Mouse (Mus musculus) gonadal fat pad, adult 2 months (tissue): Measurements from ENCODE around the gene Tns3. TPM values are rescaled to one million over a fixed set of nuclear protein-coding genes. Genes with fewer than 3 reads are reported as not detected.
A peak's percentile ranks its signal among the peaks of the same experiment; 100 is the strongest.

Source experiments
- DNase-seq: peaks from one replicate; pipeline ENCODE4 v3.0.0-alpha.2; 2012; ENCODE audit warnings: low read depth
- polyA plus RNA-seq: library from polyadenylated mRNA; depleted of rRNA; stranded (reverse); fragments of >200 nt; gene quantifications from 2 replicates; pipeline ENCODE4 v1.2.3, GENCODE M21; 2012

Gene Tns3
- polyA plus RNA-seq, 1 experiment, result 31.2 TPM

DNA sequence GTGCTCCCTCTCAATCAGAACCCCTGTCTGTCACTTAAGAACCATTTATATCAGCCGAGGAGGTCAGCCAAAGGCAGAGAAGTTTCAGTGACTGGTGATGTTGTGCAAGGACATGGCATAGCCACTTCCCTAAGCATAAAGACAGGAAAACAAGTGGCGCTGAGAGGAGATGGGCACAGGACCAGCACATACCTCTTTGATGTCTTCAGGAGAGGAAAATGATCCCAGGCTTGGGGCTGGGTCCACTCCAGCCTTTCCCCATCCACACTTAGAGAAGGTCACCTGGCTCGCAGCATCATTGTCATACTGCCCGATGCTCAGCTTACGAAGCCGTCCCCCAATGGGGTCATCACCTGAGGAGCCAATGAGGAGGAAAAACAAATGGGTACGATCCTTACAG, 185.0 kb downstream of the Tns3 start:
- DNase-seq, result no peak

DNA sequence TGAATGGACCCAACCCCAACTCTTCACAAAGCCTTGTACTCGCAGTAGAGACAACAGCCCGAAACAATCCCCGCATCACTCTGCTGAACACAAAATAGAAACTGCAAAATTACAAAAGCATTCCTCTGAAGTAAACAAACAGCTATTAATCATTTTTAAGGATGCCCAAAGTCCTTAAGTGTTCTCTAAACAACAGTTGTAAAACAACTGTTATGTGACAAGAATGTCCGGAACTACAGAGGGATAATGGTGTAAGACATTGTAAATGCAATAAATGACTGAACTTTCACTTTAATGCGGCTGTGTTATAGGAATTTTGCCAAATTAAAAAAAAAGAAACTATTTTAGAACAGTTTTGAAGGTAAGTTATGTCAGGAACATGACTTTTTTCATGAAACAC, 190.7 kb downstream of the Tns3 start:
- DNase-seq, result no peak

- no peak for DNase-seq
Measured at GRCm38 (mm10) chr11:8472439-8472838, 191.9 kb downstream of the Tns3 start.

DNA sequence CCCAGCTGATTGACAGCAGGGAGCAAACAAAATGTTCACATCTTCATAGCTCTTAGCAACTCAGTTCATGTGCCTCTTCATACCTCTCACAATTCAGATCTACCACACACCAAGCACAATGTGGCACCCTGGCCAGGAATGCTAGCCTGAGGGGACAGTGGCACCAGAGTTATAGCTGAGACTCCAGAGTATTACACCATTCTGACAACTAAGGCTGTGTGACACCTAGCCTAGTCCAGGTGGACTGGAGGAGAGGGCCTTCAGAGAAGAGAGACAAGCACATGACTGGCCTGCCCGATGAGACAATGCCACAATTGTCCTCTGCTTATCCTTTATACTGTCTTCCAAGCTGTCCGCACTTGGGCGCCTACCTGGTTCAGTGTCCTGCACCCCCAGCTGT, 192.8 kb downstream of the Tns3 start:
- peak; percentile 81 for DNase-seq

- no peak for DNase-seq
Measured at GRCm38 (mm10) chr11:8469537-8469936, 194.8 kb downstream of the Tns3 start.

GRCm38 (mm10) chr11:8468161-8469091, 195.9 kb downstream of the Tns3 start:
- no peak for DNase-seq

DNA sequence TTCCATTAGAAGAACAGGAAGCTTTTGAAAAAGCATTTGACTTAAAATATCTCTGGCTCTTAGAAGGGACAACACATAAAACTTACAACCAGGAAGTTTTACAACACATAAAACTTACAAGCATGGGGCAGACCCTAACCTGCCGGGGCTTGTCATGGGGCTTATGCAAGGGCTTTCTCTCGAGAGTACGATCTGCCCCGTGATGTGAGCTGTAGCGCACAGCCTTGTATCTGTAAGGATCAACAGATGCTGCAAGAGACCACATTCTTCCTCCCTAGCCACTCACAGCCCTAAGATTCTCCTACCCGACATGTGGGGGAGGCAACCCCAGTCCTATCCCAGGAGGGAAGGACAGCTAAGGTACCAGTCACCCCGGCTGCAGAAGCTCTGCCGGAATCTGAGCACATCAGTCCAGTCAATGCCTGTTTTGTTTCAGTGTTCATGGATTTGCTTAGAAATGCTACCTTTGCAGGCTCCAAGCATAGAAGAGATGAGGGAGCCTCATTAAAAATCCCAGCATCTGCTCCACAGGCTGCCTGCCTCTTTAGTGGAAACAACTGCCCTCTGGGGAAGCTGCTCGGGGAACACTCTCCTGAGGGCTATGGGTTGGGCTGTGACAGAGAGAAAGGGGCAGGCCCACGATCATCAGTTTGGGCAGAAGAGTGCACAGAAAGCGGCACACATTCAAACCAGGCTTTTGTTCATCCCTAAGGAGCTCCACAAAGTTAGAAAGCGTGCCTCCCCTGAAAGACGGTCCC, 196.8 kb downstream of the Tns3 start:
- DNase-seq, result peak; percentile 57

DNA sequence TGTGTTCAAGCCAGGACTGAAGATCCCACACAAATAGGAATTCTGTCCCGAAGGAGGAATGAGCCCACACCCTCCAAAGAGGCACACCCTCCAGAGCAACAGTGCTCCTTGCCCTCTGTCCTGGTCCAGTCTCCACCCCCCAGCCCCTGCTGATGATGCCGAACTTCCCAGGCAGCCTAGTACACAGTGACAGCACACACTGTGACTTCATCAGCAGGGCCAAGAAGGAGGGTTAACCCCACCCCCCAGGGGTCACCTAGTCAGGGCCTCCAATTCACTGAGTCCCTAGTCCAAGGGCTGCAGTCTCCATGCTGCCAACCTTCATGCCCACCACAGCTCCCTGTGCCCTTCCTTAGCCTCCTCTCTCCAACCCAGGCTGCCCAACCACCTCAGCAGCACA, 200.5 kb downstream of the Tns3 start:
- no peak for DNase-seq

- no peak for DNase-seq
Measured at GRCm38 (mm10) chr11:8462827-8463405, 201.4 kb downstream of the Tns3 start.

- no peak for DNase-seq
Measured at GRCm38 (mm10) chr11:8460835-8461234, 203.5 kb downstream of the Tns3 start.

DNA sequence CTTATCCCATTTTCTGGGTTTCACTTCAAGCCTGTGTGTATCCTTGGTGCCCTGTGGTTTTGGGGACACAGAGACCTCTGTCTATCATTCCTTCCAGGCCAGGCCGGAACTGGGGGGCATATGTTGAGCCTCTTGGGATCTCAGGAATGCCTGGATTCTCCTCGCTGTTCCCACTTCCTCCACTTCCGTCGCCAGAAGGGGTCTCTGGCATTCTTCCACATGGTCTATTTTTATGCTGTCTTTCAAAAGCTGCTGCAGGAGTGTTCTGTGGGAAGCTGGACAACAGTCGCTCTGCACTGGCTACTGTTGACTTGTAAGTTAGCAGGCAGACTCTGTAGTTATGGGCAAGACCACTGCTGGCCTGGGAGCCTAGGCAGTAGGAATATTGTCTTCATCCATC, 206.4 kb downstream of the Tns3 start:
- no peak for DNase-seq

DNA sequence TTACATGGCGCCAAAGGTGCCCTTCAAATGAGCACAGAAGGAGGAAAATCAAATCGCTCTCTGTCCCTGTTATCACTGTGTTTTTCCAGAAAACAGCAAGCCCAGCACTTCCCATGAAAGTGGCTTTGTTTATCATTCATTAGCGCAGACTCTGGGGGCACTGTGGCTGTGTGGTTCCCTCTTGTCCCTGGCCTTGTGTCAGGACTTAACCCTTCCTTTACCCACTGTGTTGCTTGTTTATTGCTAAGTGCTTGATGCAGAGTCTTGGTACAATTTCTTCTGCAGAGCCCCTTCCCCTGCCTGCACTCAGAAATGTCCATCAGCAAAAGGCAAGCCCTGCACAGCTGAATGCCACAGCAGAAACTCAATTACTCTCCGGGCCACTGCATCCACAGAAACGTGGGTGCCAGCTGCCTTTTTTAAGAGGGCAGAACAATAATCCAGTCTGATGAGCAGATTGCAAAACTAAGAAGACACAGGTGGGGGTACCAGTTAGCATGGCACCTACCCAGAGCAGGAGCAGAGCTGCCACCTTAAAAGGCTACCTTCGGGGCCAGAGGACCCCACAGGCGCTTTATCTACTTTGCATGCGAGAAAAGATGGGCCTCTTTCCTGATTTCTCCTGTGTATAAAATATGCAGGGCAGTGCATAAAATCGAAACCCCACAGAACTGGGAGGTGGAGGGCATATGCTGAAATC, 207.6 kb downstream of the Tns3 start:
- no peak for DNase-seq

- DNase-seq, result no peak
Measured at GRCm38 (mm10) chr11:8455650-8456049, 208.7 kb downstream of the Tns3 start.

- DNase-seq, result no peak
Measured at GRCm38 (mm10) chr11:8453252-8453651, 211.1 kb downstream of the Tns3 start.

DNA sequence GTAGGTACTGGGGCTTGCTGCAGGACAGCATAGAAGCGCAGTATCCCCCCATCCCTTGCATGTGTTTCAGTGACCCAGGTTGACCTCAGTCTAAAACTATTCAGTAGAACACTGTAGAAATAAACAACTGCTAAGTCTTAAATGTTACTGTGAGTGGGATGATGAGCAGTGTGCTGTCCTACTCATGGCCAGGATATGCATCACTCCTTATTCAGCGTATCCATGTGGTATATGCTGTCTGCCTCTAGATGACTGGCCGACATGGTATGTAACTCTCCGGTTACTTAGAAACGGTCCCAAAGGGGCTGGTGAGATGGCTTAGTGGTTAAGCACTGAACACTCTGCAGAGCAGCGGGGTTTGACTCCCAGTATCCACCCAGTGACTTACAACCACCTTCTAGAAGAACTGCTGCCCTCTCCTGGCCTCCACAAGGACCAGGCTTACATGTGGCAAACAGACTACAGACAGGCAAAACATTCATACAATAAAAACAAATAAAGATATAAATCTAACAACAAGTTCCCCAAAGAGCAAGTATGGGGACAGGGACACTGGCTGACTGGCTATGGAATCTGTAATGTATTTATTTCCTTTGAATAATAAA, 212.6 kb downstream of the Tns3 start:
- no peak for DNase-seq

GRCm38 (mm10) chr11:8450540-8450939, 213.8 kb downstream of the Tns3 start:
- no peak for DNase-seq

GRCm38 (mm10) chr11:8445915-8446356, 218.4 kb downstream of the Tns3 start:
- DNase-seq, result no peak

DNA sequence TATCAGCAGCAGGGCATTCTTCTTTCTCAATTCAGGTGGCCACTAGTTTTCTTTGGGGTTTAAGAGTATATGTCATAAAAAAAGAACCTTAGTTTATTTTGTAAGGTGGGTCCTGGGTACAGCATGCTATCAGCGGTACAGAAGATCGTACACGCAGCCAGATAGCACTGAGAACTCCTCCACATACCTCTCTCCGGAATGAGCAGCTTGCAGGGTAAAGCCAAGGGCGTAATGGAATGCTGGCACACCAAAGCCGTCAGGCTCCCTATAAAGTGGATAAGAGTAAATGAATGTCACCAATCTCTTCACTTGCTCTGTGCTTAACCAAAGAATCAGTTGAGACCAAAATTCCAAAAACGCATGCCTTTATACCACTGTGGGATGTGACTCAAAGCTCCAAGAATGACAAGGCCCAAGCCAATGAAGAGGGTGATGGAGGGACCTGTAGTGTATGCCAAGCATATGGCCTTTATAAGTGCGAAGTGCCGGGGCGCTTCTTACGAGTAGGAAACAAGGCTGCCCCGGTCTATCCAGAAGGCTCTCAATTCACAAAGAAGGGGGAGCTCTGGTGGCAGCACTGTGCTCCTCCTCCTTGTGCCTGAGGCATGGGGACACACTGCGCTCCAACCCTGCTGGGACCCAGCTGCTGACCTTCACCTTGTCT, 219.4 kb downstream of the Tns3 start:
- DNase-seq, result no peak

- DNase-seq, result no peak
Measured at GRCm38 (mm10) chr11:8443539-8444292, 220.6 kb downstream of the Tns3 start.

DNA sequence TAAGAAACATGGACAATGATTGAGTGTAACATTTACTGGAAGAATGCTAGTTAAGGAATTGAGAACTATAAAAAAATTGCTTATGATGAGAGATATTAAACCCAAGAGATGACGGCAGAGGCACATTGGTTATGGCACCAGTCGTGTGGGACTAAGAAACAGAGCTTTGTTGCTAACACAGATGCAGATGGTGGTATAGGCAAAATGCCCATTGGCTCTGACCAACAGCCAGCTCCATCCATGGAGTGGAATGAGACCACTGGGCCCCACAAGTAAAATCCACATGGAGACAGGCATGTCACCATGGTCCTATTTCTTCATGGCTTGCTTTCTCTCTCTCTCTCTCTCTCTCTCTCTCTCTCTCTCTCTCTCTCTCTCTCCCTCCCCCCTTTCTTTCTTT, 223.6 kb downstream of the Tns3 start:
- no peak for DNase-seq
